Mouse (Mus musculus) urinary bladder, postnatal 25 days (tissue): ENCODE measurements around the gene Gm36245.
"Not testable (repeated sequence)": the region's sequence is repeated elsewhere in the genome, so short reads cannot be mapped to it uniquely, and the experiment has no call there.

Experiments used
- DNase-seq: peaks from one replicate; pipeline ENCODE4 v3.0.0; 2022; ENCODE audit warnings: low spot score

Gm36245 gene

DNA sequence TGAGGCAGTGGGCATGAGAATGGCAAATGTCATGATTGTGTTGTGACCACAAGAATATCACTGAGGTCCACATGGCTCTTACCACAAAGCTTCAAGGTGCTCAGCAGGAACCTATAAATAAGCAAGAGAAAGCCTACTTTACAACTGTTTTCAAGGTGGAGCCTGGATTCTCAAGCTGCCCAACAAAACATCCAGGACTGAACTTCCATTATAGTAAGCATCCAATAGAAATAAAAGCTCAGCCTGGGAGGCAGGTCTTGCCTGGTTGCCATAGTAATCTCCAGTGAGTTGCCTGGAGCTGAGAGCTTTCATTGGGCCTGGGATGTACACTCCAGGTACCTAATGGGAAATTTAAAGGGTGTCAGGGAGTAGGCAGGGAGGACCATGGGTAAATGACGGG is at the start of gene Gm36245:
Gene Gm36245 (plus strand): TSS at position 301 of the 400 bp plus-strand sequence.
- DNase-seq, result no peak

DNA sequence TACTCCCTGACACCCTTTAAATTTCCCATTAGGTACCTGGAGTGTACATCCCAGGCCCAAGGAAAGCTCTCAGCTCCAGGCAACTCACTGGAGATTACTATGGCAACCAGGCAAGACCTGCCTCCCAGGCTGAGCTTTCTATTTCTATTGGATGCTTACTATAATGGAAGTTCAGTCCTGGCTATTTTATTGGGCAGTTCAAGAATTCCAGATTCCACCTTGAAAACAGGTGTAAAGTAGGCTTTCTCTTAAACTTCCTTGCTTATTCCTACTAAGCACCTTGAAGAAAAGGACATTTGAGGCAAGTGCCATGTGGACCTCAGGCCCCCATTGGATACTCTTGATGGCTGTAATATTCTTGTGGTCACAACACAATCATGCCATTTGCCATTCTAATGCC is 37.3 kb upstream of the Gm36245 start, which contains the start of gene 1700025B11Rik:
Gene 1700025B11Rik (minus strand): TSS at position 101 of the 400 bp plus-strand sequence.
- no peak for DNase-seq

DNA sequence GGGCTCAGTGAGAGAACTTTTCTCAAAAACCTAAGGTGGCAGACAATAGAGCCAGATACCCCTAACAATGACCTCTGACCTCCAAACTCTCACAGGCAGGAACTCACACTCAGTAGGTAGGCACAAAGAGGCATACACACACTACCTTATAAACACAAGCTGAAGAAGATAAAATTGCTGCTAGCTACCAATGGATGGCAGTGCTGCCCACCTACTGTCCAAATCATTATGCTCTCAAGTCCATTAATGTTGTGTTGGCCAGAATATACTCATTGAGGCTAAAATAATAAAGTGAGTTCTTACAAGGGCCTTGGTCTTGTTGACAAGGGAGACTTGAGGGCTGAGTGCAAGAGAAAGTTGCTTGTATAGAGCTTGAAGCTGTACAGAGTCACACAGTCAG is 35.8 kb upstream of the Gm36245 start:
- DNase-seq, result no peak

DNA sequence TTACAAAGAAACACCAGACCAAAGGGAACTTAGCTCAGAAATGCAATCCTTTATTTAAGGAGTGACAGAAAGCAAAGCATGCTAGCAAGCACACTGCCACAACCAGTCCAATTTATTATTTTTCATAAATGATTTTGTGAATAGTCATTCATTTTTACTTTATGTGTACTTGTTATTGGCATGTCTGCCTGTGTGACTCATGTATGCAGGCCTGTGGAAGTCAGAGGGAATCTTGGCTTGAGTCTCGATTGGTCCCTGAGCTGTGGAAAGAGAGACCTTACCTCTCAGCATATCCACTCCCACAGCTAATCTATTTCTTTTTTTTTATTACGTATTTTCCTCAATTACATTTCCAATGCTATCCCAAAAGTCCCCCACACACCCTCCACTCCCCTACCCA is 20.3 kb upstream of the Gm36245 start:
- no peak for DNase-seq

DNA sequence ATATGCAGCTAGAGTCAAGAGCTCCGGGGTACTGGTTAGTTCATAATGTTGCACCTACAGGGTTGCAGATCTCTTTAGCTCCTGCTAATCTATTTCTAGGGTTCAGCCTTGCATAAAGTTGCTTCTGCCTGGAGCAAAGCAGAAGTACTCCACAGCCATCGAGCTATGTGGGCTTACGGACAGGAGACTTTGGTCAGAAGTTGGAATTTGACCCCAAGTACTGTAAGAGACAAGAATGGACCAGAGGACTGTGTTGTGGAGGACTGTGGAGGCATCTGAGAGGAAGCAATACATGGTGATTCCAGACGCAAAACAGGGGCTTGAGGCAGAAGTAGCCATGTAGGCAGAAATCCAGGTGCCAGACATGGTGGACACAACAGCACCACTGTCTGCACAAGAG is 19.7 kb upstream of the Gm36245 start:
- no peak for DNase-seq

DNA sequence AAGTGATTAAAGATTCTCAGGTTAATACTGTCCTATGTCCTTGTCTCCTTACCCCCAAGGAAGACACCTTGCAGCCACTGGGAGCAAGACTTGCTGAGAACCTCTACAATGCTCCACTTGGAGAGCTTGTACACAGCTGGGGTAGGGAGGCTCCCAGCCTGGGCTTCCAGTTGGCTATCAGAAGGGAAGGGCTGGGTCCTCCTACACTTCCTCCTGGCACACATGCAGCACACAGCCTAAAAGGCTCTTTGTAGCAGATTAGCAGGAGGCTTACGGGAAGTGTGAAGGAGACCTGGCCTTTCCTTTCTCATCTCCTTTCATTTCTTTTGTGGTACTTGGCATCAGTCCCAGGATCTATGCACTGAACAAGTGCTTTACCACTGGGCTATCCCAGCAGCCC is 17.4 kb upstream of the Gm36245 start:
- DNase-seq, result no peak

DNA sequence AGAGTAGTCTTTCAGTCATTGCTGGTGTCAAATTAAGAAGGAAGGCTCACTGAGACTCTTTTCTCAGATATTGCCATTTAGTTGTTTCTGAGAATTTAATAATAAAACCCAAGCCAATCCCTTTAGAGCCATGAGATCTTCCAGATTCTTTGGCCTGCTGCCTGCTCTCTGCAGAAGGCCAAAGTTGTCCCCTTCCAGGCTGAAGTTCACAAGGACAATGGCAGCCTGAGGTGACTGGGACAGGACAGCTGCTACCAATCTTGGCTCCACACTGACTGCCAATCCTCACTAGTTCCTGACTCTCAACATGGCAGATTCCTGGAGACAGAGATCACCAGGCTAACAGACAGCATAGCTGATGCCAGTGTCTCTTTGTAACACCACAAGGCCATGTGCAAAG is 12.0 kb upstream of the Gm36245 start:
- DNase-seq, result no peak

DNA sequence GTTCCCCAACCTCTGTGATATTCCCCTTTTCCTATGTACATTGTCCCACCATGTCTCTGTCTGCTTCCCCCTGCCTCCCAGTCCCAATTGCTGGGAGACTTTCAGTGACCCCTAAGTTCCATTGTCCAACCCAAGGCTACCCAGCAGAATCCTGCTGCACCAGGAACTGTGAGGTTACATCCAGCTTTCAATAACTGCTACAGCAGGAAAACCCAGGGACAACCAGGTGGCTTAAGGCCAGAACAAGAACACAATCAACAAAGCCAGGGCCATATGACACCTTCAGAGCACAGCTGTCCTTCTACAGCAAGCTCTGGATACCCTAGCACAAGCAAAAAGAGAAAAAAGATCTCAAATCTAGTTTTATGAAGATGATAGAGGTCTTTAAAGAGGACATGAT is 10.1 kb upstream of the Gm36245 start:
- no peak for DNase-seq

DNA sequence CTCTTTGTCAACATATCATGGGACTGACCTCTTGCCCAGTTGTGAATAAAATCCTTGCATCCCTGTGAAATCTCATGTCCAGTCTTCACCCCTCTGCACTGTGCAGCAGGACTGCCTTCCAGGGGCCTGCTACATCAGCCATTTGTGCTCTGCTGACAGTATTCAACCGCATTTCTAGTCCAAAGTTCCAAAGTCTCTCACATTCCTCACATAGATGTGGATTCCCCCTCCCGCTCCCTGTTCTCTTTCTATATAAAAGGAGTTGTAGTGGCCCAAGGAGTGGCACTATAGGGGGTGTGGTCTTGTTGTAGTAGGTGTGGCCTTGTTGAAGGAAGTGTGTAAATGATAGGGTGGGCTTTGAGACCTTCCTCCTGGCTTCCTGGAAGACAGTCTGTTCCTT is 8.2 kb upstream of the Gm36245 start:
- no peak for DNase-seq

DNA sequence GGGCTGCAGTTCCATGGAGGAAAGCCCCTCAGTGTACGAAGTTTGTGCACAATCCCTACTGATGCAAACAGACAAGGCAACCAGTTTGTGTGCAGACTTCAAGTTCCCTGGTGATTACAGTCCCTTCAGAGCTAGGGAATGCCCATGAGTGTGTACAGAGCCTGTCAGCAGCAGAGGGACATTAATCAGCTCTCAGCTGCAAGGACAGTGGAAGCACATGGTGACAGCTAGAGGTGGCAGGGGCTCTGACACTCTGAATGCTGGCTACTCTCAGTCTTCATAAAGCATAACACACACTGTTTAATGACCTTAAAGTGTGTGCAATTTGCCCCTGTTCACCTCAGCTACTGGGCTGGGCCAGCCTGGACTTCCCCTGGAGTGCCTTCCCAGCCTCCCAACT is 5.5 kb upstream of the Gm36245 start:
- DNase-seq, result no peak

DNA sequence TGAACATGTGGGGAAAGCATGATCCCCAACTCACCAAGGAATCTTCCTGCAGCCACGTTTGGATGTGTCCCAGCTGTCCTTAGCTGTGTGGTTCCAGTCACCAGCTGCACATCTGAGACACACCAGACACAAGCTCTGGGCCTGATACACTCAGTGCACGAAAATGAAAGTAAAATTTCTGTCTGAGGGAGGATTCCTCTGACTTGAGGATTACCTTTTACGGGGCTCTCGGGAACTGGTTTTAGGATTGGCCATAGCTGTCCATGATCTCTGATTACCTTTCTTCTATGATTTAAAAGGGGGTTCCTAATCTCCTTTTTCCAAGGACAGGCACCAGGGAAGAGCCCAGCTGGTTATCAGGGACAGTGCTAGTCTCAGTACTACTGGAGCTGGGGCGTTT is 3.1 kb upstream of the Gm36245 start, which contains the start of gene Apol10b:
Gene Apol10b (minus strand): TSS at position 165 of the 400 bp plus-strand sequence.
- no peak for DNase-seq

DNA sequence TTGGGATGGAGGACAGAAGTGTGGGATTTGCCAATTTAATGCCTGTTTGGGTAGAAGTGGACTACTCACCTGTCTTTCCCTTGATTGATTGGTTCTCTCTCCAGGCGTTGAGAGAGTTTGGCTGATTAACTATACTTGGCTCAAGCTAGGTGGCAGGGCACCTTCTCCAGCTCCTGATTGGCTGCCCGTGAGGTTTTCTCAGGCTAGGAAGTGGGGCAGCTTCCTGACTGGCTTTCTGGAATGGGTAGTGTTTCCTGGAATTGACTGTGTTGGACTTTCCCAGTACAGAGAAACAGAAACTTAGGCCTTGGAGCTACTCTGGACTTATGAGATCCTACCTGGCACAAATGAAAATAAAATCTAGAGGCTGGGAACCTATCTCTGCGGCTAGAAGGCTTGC is 629 bp upstream of the Gm36245 start:
- no peak for DNase-seq

DNA sequence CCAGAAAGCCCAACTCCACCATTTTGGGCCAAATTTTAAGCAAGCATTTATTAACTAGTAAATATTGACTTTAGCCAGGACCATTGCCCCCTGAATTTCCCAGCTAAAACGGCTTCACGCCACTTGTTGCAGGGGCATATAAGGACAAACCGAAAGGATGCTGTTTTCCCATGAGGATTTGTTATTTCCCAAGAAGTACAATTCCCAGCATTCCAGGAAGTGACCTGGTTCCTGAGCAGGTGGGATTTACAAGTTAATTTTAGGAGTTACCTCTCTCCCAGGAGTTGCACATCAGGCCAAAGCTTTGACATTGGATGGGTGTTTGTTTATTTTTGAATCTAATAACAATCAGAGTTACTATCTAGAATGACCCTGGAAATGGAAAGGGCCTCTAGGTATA is 7.0 kb downstream of the Gm36245 start:
- DNase-seq, result no peak

DNA sequence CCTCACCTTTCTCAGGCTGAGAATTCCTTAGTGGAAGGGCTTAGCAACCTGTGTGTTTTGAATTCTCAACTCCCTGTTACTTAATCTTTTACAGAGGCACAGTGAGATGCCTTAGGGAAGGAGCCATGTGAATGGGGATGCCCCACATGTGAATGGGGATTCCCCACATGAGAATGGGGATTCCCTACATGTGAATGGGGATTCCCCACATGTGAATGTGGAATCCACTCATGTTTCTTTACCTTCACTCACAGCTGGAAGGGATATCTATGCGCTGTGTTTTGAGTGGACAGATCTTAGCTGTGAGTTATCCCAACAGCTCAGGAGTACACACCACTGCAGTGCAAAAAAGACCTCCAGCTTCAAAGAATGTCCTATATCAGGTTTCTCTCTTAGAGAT is 25.7 kb downstream of the Gm36245 start:
- no peak for DNase-seq

DNA sequence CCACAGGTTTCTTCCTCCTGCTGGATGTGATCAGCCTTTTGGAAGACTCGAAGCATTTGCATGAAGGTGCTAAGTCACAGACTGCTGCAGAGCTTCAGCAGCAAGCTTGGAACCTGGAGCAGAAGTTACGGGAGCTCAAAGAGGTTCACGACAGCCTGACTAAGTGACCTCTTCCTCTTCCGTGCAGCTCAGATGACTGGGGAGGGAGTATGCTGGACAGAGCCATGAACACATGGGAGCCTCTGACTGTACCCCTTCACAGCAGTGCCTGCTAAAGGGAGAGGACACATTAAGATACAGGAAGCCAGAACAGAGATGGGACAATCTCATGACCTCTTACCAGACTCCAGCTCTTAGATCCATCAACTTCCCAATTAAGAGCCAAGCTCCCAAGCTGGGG is 27.4 kb downstream of the Gm36245 start:
- DNase-seq, result not testable (repeated sequence)

DNA sequence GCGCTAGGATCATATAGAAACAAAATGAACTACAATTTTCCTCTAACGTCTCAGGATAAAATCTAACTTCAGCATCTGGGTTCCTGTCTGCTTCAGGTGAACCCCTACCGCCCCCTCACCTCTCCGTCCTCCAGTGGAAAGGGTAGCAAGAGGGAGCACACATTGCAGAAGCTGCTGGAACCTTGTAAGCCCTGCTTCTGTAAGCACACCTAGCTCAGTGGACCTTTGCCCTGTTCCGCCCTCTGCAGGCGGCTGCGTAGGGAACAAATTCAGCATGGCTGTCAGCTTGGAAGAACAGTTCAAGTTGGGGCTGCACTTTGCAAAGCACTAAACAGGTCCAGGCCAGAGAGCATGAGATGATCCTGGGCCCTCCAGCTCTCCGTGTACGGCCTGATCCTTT is 29.6 kb downstream of the Gm36245 start:
- DNase-seq, result not testable (repeated sequence)

DNA sequence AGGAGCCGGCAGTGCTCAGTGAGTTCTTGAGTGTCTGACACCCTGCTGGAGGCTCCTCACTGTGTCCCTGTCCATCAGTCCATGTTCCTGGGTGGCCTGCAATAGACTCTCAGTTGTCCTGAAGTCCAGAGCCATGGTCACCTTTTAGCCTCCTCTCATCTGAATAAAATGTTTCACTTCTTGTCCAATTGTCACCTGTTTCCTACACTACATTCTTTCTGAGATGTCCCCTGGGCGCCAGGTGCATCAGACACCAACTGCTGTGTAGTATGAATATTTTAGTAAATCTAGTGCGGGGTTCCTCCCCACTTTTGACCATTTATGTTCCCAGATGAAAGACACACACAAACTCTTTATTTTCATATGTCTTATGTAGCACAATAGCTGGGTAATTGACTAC is 30.8 kb downstream of the Gm36245 start:
- not testable (repeated sequence) for DNase-seq

DNA sequence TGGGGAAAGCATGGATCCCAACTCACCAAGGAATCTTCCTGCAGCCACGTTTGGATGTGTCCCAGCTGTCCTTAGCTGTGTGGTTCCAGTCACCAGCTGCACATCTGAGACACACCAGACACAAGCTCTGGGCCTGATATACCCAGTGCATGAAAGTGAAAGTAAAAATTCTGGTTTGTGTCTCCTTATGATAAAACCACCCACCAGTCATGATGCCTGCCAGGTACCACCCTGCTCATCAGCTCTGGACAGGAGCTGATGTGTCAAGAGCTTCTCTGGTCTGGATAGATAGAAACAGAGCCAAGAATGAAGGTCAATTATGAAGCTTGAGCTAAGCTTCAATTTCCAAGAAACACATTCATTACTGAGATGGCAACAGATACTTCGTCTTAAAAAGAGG is 44.1 kb downstream of the Gm36245 start, which contains the start of gene Apol11b:
Gene Apol11b (minus strand): TSS at position 111 of the 400 bp plus-strand sequence.
- DNase-seq, result not testable (repeated sequence)

DNA sequence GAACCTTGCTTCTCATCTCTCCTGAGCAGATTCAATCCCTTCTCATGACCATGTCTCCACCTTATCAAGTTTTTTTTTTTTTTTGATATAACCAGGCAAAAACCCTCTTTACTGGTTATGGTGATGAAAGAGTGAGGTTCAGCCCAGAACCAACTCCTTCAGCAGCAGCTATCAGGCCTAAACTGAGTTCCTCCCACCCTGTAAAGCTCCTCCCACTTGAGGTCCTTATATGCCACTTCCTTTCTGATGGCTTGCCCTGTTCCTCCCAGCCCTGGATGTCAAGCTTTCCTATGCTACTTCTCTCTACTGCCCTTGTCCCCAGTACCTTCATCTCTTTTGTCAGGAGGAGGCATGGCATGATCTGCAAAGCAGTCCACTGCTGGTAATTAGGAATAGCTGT is 52.1 kb downstream of the Gm36245 start:
- DNase-seq, result not testable (repeated sequence)
